Mouse (Mus musculus) hindbrain, embryonic 14.5 days (tissue): ENCODE data around the gene Cyth1. TPM values are rescaled to one million over a fixed set of nuclear protein-coding genes. Genes with fewer than 3 reads are reported as not detected.

Source experiments
- polyA plus RNA-seq: library from polyadenylated mRNA; unstranded; fragments of >200 nt; fragmentation: Nextera tagmentation; extraction: Ambion mirVana; gene quantifications from 2 replicates; pipeline ENCODE4 v1.2.1, GENCODE M21; 2014

Gene Cyth1
- polyA plus RNA-seq, 1 experiment from 2014 or later = 18.1 TPM

Other genes with a start within 250 kb of the Cyth1 start
- gene Dnah17, start 118.0 kb downstream of the Cyth1 start, polyA plus RNA-seq = 0.15 and 0.21 TPM in 2 replicates
- 11.9 and 13.6 TPM in 2 replicates for gene Usp36, start 41.7 kb upstream of the Cyth1 start, polyA plus RNA-seq
- gene Cep295nl, start 93.9 kb upstream of the Cyth1 start, polyA plus RNA-seq = 0.17 TPM in 1 of 2 replicates, not detected in the other
- 94.3 and 114 TPM in 2 replicates for gene Timp2, start 107.1 kb upstream of the Cyth1 start, polyA plus RNA-seq
- 4.0 and 4.7 TPM in 2 replicates for gene Lgals3bp, start 153.5 kb upstream of the Cyth1 start, polyA plus RNA-seq
- 25.4 and 26.9 TPM in 2 replicates for gene Cant1, start 170.5 kb upstream of the Cyth1 start, polyA plus RNA-seq
- gene C1qtnf1, start 179.6 kb upstream of the Cyth1 start, polyA plus RNA-seq = 5.0 and 5.2 TPM in 2 replicates
- 5.0 and 7.4 TPM in 2 replicates for gene Engase, start 228.2 kb upstream of the Cyth1 start, polyA plus RNA-seq